Mouse (Mus musculus) neural tube, embryonic 13.5 days (tissue): ENCODE measurements around the gene Ptf1a. TPM values are rescaled to one million over a fixed set of nuclear protein-coding genes. Genes with fewer than 3 reads are reported as not detected.

Experiments used
- ATAC-seq: fragments of 200-750 bp; cut with Nextera tagmentation; 2 replicates; pipeline ENCODE4 v1.8.0; 2017; ENCODE audit warnings: low read depth, mild to moderate bottlenecking, moderate TSS enrichment, moderate library complexity
- H3K27ac ChIP-seq: fragments of 300-500 bp; sonication (generic); replicated peaks from 2 replicates; pipeline ENCODE4 v1.5.1; 2015; ENCODE audit warnings: moderate library complexity, mild to moderate bottlenecking, inconsistent platforms
- H3K27me3 ChIP-seq: fragments of 300-500 bp; sonication (generic); 2 replicates; pipeline ENCODE4 v1.6.1; 2015; ENCODE audit warnings: mild to moderate bottlenecking, inconsistent platforms
- H3K36me3 ChIP-seq: fragments of 300-500 bp; sonication (generic); 2 replicates; pipeline ENCODE4 v1.6.1; 2015; ENCODE audit warnings: mild to moderate bottlenecking, inconsistent platforms
- H3K4me1 ChIP-seq: fragments of 300-500 bp; sonication (generic); replicated peaks from 2 replicates; pipeline ENCODE4 v1.6.1; 2015; ENCODE audit warnings: inconsistent platforms
- H3K4me2 ChIP-seq: fragments of 300-500 bp; sonication (generic); 2 replicates; pipeline ENCODE4 v1.6.1; 2015; ENCODE audit warnings: inconsistent platforms, mild to moderate bottlenecking, moderate library complexity
- H3K4me3 ChIP-seq: fragments of 300-500 bp; sonication (generic); 2 replicates; pipeline ENCODE4 v1.5.1; 2015; ENCODE audit warnings: mild to moderate bottlenecking, inconsistent platforms
- H3K9ac ChIP-seq: fragments of 300-500 bp; sonication (generic); 2 replicates; pipeline ENCODE4 v1.6.1; 2015; ENCODE audit warnings: moderate library complexity, mild to moderate bottlenecking, inconsistent platforms
- H3K9me3 ChIP-seq: fragments of 300-500 bp; sonication (generic); 2 replicates; pipeline ENCODE4 v1.6.1; 2016; ENCODE audit warnings: inconsistent platforms
- WGBS: fragments of 180-500 bp; shearing (Covaris S2); methylation state at CpG from one replicate; pipeline ENCODE4 v1.1.7; 2015; 5-methylcytosine and 5-hydroxymethylcytosine counted together
- polyA plus RNA-seq: library from polyadenylated mRNA; unstranded; fragments of >200 nt; fragmentation: Nextera tagmentation; extraction: Ambion mirVana; gene quantifications from 2 replicates; pipeline ENCODE4 v1.2.1, GENCODE M21; 2015

The Ptf1a gene
- polyA plus RNA-seq, 1 experiment from 2014 or later: 0.92 TPM

GRCm38 (mm10) chr2:19429691-19430690, 15.5 kb upstream of the Ptf1a start:
- ATAC-seq: no peak

GRCm38 (mm10) chr2:19430746-19431145, 14.7 kb upstream of the Ptf1a start:
- H3K27ac ChIP-seq: no peak overlapping the region
- peak; percentile 47; the same call in 1 of the 2 replicates for ATAC-seq
- peak overlapping the region; percentile 37 for H3K4me3 ChIP-seq
- H3K9ac ChIP-seq: no peak overlapping the region
- no peaks in the 10 kb centered on the region for H3K36me3 ChIP-seq
- H3K4me1 ChIP-seq: peaks cover 26% of the 10 kb centered on the region
- H3K27me3 ChIP-seq: peaks cover 96% of the 10 kb centered on the region
- no peaks in the 10 kb centered on the region for H3K9me3 ChIP-seq
- WGBS: under 1% methylated on average over 33 of the region's 33 CpGs
- peak overlapping the region; percentile 62 for H3K4me2 ChIP-seq

More at GRCm38 (mm10) chr2:19429691-19430690, 15.5 kb upstream of the Ptf1a start:
- 3% methylated on average over 31 of the region's 31 CpGs for WGBS
- Histone ChIP-seq H3K27me3 (peaks cover 96% of the 10 kb centered on the region), H3K4me2 (peak overlapping the region; percentile 62), H3K9me3 (no peaks in the 10 kb centered on the region), H3K4me1 (peaks cover 26% of the 10 kb centered on the region), H3K4me3 (peak overlapping the region; percentile 37), H3K27ac (no peak overlapping the region), H3K9ac (no peak overlapping the region), H3K36me3 (no peaks in the 10 kb centered on the region)

GRCm38 (mm10) chr2:19431186-19431585, 14.3 kb upstream of the Ptf1a start:
- H3K27me3 ChIP-seq: peaks cover 97% of the 10 kb centered on the region
- under 1% methylated on average over 18 of the region's 18 CpGs for WGBS
- no peaks in the 10 kb centered on the region for H3K36me3 ChIP-seq
- peak overlapping the region; percentile 37 for H3K4me3 ChIP-seq
- ATAC-seq: peak; percentile 81
- H3K4me1 ChIP-seq: peaks cover 26% of the 10 kb centered on the region
- H3K9ac ChIP-seq: no peak overlapping the region
- H3K4me2 ChIP-seq: peak overlapping the region; percentile 62
- H3K9me3 ChIP-seq: no peaks in the 10 kb centered on the region
- H3K27ac ChIP-seq: no peak overlapping the region

GRCm38 (mm10) chr2:19431614-19432323, 13.7 kb upstream of the Ptf1a start:
- Histone ChIP-seq H3K27me3 (peaks cover 95% of the 10 kb centered on the region), H3K4me2 (peak overlapping the region; percentile 62), H3K9me3 (no peaks in the 10 kb centered on the region), H3K9ac (no peak overlapping the region), H3K4me3 (0 out of 2 replicates have a peak overlapping the region, but pooled peaks have one; percentile 5), H3K36me3 (no peaks in the 10 kb centered on the region), H3K27ac (no peak overlapping the region), H3K4me1 (peaks cover 26% of the 10 kb centered on the region)
- WGBS: 1% methylated on average over 41 of the region's 41 CpGs
- peak; percentile 54 for ATAC-seq

GRCm38 (mm10) chr2:19444346-19444745, 1.1 kb upstream of the Ptf1a start:
- no peaks in the 10 kb centered on the region for H3K9me3 ChIP-seq
- peaks cover 34% of the 10 kb centered on the region for H3K4me1 ChIP-seq
- no peak overlapping the region for H3K27ac ChIP-seq
- no peak for ATAC-seq
- no peak overlapping the region for H3K9ac ChIP-seq
- H3K27me3 ChIP-seq: peaks cover 93% of the 10 kb centered on the region
- H3K36me3 ChIP-seq: no peaks in the 10 kb centered on the region
- no peak overlapping the region for H3K4me2 ChIP-seq
- no peak overlapping the region for H3K4me3 ChIP-seq
- WGBS: 2% methylated on average over 9 of the region's 9 CpGs

GRCm38 (mm10) chr2:19445871-19446501, 523 bp downstream of the Ptf1a start:
- peak; percentile 54 for ATAC-seq
- Histone ChIP-seq H3K4me3 (peak overlapping the region; percentile 43), H3K36me3 (no peaks in the 10 kb centered on the region), H3K27me3 (peaks cover 97% of the 10 kb centered on the region), H3K4me1 (peaks cover 35% of the 10 kb centered on the region), H3K9me3 (no peaks in the 10 kb centered on the region), H3K4me2 (peak overlapping the region; percentile 73), H3K27ac (no peak overlapping the region), H3K9ac (peak overlapping the region; percentile 59)
- WGBS: under 1% methylated on average over 67 of the region's 67 CpGs

- ATAC-seq: no peak
- Histone ChIP-seq H3K27me3 (peaks cover 97% of the 10 kb centered on the region), H3K4me2 (peak overlapping the region; percentile 73), H3K4me3 (peak overlapping the region; percentile 43), H3K9ac (no peak overlapping the region), H3K27ac (no peak overlapping the region), H3K9me3 (no peaks in the 10 kb centered on the region), H3K4me1 (peaks cover 35% of the 10 kb centered on the region), H3K36me3 (no peaks in the 10 kb centered on the region)
- WGBS: 3% methylated on average over 7 of the region's 7 CpGs
Observed at GRCm38 (mm10) chr2:19446746-19447145, 1.3 kb downstream of the Ptf1a start.

- WGBS: under 1% methylated on average over 31 of the region's 31 CpGs
- no peaks in the 10 kb centered on the region for H3K9me3 ChIP-seq
- H3K27me3 ChIP-seq: peaks cover 97% of the 10 kb centered on the region
- no peak for ATAC-seq
- H3K9ac ChIP-seq: no peak overlapping the region
- peaks cover 45% of the 10 kb centered on the region for H3K4me1 ChIP-seq
- no peaks in the 10 kb centered on the region for H3K36me3 ChIP-seq
- peak overlapping the region; percentile 11 for H3K4me3 ChIP-seq
- peak overlapping the region; percentile 46 for H3K4me2 ChIP-seq
- H3K27ac ChIP-seq: no peak overlapping the region
Observed at GRCm38 (mm10) chr2:19448042-19448700, 2.7 kb downstream of the Ptf1a start.

- Histone ChIP-seq H3K4me2 (no peak overlapping the region), H3K4me3 (no peak overlapping the region), H3K9me3 (no peaks in the 10 kb centered on the region), H3K27ac (no peak overlapping the region), H3K9ac (no peak overlapping the region), H3K4me1 (peaks cover 44% of the 10 kb centered on the region), H3K27me3 (peaks cover 97% of the 10 kb centered on the region), H3K36me3 (no peaks in the 10 kb centered on the region)
- ATAC-seq: no peak
- 15% methylated on average over 4 of the region's 4 CpGs for WGBS
Observed at GRCm38 (mm10) chr2:19449308-19449707, 3.8 kb downstream of the Ptf1a start.

- Histone ChIP-seq H3K9ac (no peak overlapping the region), H3K4me3 (no peak overlapping the region), H3K9me3 (no peaks in the 10 kb centered on the region), H3K27me3 (peaks cover 100% of the 10 kb centered on the region), H3K4me2 (peak overlapping the region; percentile 22), H3K36me3 (no peaks in the 10 kb centered on the region), H3K4me1 (peaks cover 28% of the 10 kb centered on the region), H3K27ac (no peak overlapping the region)
- ATAC-seq: no peak
- WGBS: under 1% methylated on average over 19 of the region's 19 CpGs
Observed at GRCm38 (mm10) chr2:19452531-19453055, 7.1 kb downstream of the Ptf1a start.

GRCm38 (mm10) chr2:19455228-19455627, 9.8 kb downstream of the Ptf1a start:
- 1% methylated on average over 5 of the region's 5 CpGs for WGBS
- H3K27me3 ChIP-seq: peaks cover 98% of the 10 kb centered on the region
- no peak for ATAC-seq
- no peak overlapping the region for H3K4me2 ChIP-seq
- no peak overlapping the region for H3K9ac ChIP-seq
- H3K9me3 ChIP-seq: no peaks in the 10 kb centered on the region
- no peaks in the 10 kb centered on the region for H3K36me3 ChIP-seq
- no peak overlapping the region for H3K27ac ChIP-seq
- no peak overlapping the region for H3K4me3 ChIP-seq
- peaks cover 18% of the 10 kb centered on the region for H3K4me1 ChIP-seq
